Mouse (Mus musculus): ENCODE data around the gene Prdm4. TPM values are rescaled to one million over a fixed set of nuclear protein-coding genes. Genes with fewer than 3 reads are reported as not detected.

Gene Prdm4
- 5.3 and 6.7 TPM in 2 replicates for polyA plus RNA-seq (2015; fragmentation: Nextera tagmentation; extraction: Ambion mirVana)

DNA sequence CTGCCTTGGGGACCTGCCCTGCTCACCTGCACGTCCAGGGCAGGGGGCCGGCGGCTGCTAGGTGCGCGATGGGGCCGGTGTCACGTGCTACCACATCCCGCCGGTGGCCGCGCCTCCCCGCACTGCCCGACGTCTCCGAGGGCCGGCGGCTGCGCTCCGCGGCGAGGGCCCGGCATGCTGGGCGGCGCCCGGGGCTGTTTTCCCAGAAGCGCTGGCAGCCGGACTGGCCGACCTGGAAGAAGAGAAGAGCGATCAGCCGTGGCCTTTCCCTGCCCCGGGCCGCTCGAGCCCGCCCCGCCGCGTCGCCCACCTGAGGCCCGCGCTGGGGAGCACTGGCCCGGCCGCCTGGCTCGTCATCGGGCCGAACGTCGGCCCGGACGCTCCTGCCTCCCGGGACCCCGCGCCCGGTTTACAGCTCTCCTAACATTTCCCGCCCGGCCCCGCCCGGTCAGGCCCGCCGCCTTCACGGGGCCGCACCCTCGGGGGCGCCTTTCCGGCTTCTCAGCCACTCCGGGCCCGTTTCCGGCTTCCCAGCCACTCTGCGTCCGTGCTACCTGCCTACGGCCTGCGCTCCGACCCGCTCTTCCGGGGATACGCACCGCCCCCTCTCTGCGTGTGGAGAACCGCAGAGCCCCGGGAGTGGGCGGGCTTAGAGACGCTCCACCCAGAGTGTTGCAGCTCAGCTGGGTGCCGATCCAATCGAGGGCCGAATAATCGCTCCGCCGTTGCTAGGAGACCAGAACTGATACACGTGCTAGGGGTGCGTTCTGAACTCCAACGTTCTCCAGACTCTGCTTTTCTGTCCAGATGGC, at the start of gene Prdm4:
Gene Prdm4 (minus strand): TSS at position 645 of the 812 bp plus-strand sequence.
- Histone ChIP-seq H3K27me3 (ENCODE audit: control insufficient read depth, insufficient read depth, low read length) (no peaks in the 10 kb centered on the region), H3K36me3 (ENCODE audit: control insufficient read depth, insufficient read depth, low read length) (peaks cover 8% of the 10 kb centered on the region), H3K4me3 (ENCODE audit: low read depth, low read length) (peak within 1 kb of the TSS; percentile 88), H3K9me3 (ENCODE audit: control insufficient read depth, low read length) (no peaks in the 10 kb centered on the region), H3K27ac (replicated peaks) (peak within 1 kb of the TSS; percentile 93), H3K9ac (ENCODE audit: low read length) (peak within 1 kb of the TSS; percentile 87), H3K4me1 (replicated peaks; ENCODE audit: control insufficient read depth, insufficient read depth) (no peaks in the 10 kb centered on the region), H3K4me2 (replicated peaks; ENCODE audit: low read depth) (peak within 1 kb of the TSS; percentile 85)
- ATAC-seq (ENCODE audit: low FRiP score, low TSS enrichment): peak; percentile 100
- no peak for TF ChIP-seq EP300 (optimal IDR thresholded peaks at IDR 0.05)
- TF ChIP-seq CTCF (IDR thresholded peaks at IDR 0.05; ENCODE audit: low read depth): peak; percentile 74
- WGBS: under 1% methylated on average over 82 of the region's 90 CpGs
- DNase-seq (ENCODE audit: low spot score): peak; percentile 99

DNA sequence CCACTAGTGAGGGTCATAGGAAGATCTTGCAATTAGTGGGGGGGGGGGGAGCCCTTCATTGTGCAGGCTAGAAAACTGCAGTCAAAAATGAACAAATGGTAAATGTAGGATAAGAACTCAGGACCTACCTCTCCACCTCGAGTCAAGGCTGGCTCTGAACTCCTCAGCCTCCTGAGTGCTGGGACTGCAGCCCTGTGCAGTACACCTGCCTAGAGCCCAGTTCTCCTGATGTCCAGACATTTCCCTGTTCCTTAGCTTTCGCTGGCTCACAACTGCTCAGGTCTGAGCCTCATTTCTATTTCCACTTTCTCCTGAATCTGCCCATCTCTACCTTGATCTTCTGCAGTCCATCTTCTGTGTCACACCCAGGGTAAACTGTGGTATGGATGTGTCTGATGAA, 49.5 kb upstream of the Prdm4 start:
- Histone ChIP-seq H3K4me1 (replicated peaks; ENCODE audit: control insufficient read depth, insufficient read depth) (no peaks in the 10 kb centered on the region), H3K4me2 (replicated peaks; ENCODE audit: low read depth) (no peak overlapping the region), H3K9me3 (ENCODE audit: control insufficient read depth, low read length) (no peaks in the 10 kb centered on the region), H3K27me3 (ENCODE audit: control insufficient read depth, insufficient read depth, low read length) (no peaks in the 10 kb centered on the region), H3K4me3 (ENCODE audit: low read depth, low read length) (no peak overlapping the region), H3K36me3 (ENCODE audit: control insufficient read depth, insufficient read depth, low read length) (no peaks in the 10 kb centered on the region), H3K27ac (replicated peaks) (no peak overlapping the region), H3K9ac (ENCODE audit: low read length) (no peak overlapping the region)
- TF ChIP-seq EP300 (optimal IDR thresholded peaks at IDR 0.05): no peak
- no peak for TF ChIP-seq CTCF (IDR thresholded peaks at IDR 0.05; ENCODE audit: low read depth)
- DNase-seq (ENCODE audit: low spot score) (no peak), ATAC-seq (ENCODE audit: low FRiP score, low TSS enrichment) (no peak)
- 56% methylated on average over 2 of the region's 2 CpGs for WGBS

DNA sequence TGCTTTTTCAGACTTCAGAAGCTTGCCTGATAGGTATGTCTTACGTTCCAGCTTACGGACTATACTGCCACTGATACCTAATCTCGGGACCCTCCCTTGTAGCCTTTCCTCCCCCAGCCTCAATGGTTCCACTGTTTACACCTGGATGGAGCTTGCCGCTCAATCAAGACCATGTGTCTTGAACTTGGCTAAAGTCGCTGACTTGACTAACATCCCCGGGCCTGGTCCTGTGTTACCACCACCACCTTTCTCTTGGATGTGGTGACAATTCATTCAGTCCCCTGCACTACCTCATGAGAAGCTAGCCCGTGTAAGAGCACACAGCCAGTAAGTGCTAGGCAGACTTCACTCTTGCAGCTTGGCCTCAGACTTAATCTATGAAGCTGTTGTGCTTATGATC, 47.4 kb upstream of the Prdm4 start:
- no peak for ATAC-seq (ENCODE audit: low FRiP score, low TSS enrichment)
- no peak overlapping the region for H3K4me2 ChIP-seq (replicated peaks; ENCODE audit: low read depth)
- no peak overlapping the region for H3K27ac ChIP-seq (replicated peaks)
- no peaks in the 10 kb centered on the region for H3K36me3 ChIP-seq (ENCODE audit: control insufficient read depth, insufficient read depth, low read length)
- no peaks in the 10 kb centered on the region for H3K9me3 ChIP-seq (ENCODE audit: control insufficient read depth, low read length)
- H3K4me3 ChIP-seq (ENCODE audit: low read depth, low read length): no peak overlapping the region
- H3K4me1 ChIP-seq (replicated peaks; ENCODE audit: control insufficient read depth, insufficient read depth): no peaks in the 10 kb centered on the region
- TF ChIP-seq CTCF (IDR thresholded peaks at IDR 0.05; ENCODE audit: low read depth): no peak
- no peak for TF ChIP-seq EP300 (optimal IDR thresholded peaks at IDR 0.05)
- 86% methylated on average over 7 of the region's 7 CpGs for WGBS
- H3K27me3 ChIP-seq (ENCODE audit: control insufficient read depth, insufficient read depth, low read length): no peaks in the 10 kb centered on the region
- no peak for DNase-seq (ENCODE audit: low spot score)
- H3K9ac ChIP-seq (ENCODE audit: low read length): no peak overlapping the region

DNA sequence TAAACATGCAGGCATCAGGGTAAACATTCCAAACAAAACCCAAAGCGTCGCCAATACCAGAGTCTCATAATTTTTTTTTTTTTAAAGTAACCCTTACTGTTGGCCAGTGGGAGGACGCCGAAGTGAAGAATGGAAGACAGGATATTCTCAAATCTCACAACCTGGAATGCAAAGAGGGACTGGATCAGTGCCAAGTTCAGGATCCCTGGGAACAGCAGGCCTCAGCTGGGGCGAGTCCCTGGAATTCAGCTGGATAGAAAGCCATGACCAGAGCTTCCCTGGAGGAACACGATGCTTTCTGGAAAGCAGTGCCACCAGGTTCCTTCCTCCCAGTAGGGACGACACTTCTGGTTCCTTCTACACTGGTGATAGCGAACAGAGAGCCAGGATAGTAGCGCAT, 46.0 kb upstream of the Prdm4 start:
- no peak for ATAC-seq (ENCODE audit: low FRiP score, low TSS enrichment)
- Histone ChIP-seq H3K4me1 (replicated peaks; ENCODE audit: control insufficient read depth, insufficient read depth) (no peaks in the 10 kb centered on the region), H3K9me3 (ENCODE audit: control insufficient read depth, low read length) (no peaks in the 10 kb centered on the region), H3K9ac (ENCODE audit: low read length) (no peak overlapping the region), H3K27ac (replicated peaks) (no peak overlapping the region), H3K4me3 (ENCODE audit: low read depth, low read length) (no peak overlapping the region), H3K36me3 (ENCODE audit: control insufficient read depth, insufficient read depth, low read length) (no peaks in the 10 kb centered on the region), H3K4me2 (replicated peaks; ENCODE audit: low read depth) (no peak overlapping the region), H3K27me3 (ENCODE audit: control insufficient read depth, insufficient read depth, low read length) (no peaks in the 10 kb centered on the region)
- TF ChIP-seq CTCF (IDR thresholded peaks at IDR 0.05; ENCODE audit: low read depth) (no peak), EP300 (optimal IDR thresholded peaks at IDR 0.05) (no peak)
- WGBS: 42% methylated on average over 9 of the region's 9 CpGs
- DNase-seq (ENCODE audit: low spot score): no peak

DNA sequence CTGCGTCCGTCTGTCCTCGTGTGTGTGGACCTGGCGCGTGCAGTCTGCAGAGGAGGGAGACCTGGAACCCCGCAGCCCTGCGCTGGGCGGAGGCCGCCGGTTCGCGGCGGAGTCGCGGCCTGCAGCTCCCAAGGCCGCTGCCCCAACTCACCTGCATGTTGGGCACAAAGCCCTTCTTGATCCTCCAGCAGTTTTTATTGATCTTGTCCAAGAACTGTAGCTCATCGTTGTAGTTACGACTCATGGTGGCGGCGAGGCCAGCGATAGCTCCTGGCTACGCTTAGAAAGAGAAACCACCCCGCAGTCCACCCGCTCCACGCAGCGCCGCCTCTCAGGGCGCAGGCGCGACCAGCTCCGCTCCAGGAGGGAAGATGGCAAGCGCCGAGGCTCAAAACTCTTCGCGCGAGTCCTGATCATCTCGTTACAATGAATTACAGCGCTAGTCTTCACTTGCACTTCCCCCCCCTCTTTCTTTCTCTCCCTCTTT, 40.6 kb upstream of the Prdm4 start, which contains the start of gene Rtcb:
Gene Rtcb (minus strand): TSS at position 360 of the 487 bp plus-strand sequence.
- Histone ChIP-seq H3K27ac (replicated peaks) (peak within 1 kb of the TSS; percentile 88), H3K4me3 (ENCODE audit: low read depth, low read length) (peak within 1 kb of the TSS; percentile 95), H3K4me2 (replicated peaks; ENCODE audit: low read depth) (peak within 1 kb of the TSS; percentile 56), H3K4me1 (replicated peaks; ENCODE audit: control insufficient read depth, insufficient read depth) (no peaks in the 10 kb centered on the region; the same call in 1 of the 2 replicates), H3K27me3 (ENCODE audit: control insufficient read depth, insufficient read depth, low read length) (no peaks in the 10 kb centered on the region), H3K9ac (ENCODE audit: low read length) (peak within 1 kb of the TSS; percentile 92), H3K9me3 (ENCODE audit: control insufficient read depth, low read length) (no peaks in the 10 kb centered on the region), H3K36me3 (ENCODE audit: control insufficient read depth, insufficient read depth, low read length) (peaks cover 3% of the 10 kb centered on the region; the same call in 1 of the 2 replicates)
- under 1% methylated on average over 38 of the region's 38 CpGs for WGBS
- TF ChIP-seq CTCF (IDR thresholded peaks at IDR 0.05; ENCODE audit: low read depth): 0 out of 2 replicates have a peak, but pooled peaks have one; percentile 24
- no peak for TF ChIP-seq EP300 (optimal IDR thresholded peaks at IDR 0.05)
- ATAC-seq (ENCODE audit: low FRiP score, low TSS enrichment) (peak; percentile 92), DNase-seq (ENCODE audit: low spot score) (peak; percentile 95)
